Mouse (Mus musculus): Measurements from ENCODE around the gene Bscl2. TPM values are rescaled to one million over a fixed set of nuclear protein-coding genes. Genes with fewer than 3 reads are reported as not detected.
A peak's percentile ranks its signal among the peaks of the same experiment; 100 is the strongest.

The Bscl2 gene
- total RNA-seq, 1 experiment, result 62.6 TPM

GRCm38 (mm10) chr19:8821146-8821545, 16.1 kb upstream of the Bscl2 start:
- no peak for DNase-seq (ENCODE audit: low read depth, low spot score)
- Histone ChIP-seq H3K4me3 (ENCODE audit: insufficient read depth in 1 of 2, low read depth in 1 of 2, low read length in 2 of 2, poor library complexity in 1 of 2, severe bottlenecking in 1 of 2) (peak overlapping the region; percentile 76 to 89), H3K36me3 (ENCODE audit: control insufficient read depth, insufficient read depth, low read length, poor library complexity, severe bottlenecking) (peaks cover 25% of the 10 kb centered on the region), H3K9me3 (ENCODE audit: control insufficient read depth, insufficient read depth, low read depth, low read length) (no peaks in the 10 kb centered on the region), H3K9ac (ENCODE audit: insufficient read depth, low read depth, low read length, poor library complexity, severe bottlenecking) (peak overlapping the region; percentile 94), H3K4me1 (ENCODE audit: control insufficient read depth in 2 of 2, insufficient read depth in 2 of 2, low read length in 2 of 2, poor library complexity in 1 of 2) (peaks cover 5 to 9% of the 10 kb centered on the region in 2 experiments; a peak in 2 of 4 replicates), H3K27ac (ENCODE audit: insufficient read depth, low read depth, low read length, poor library complexity, severe bottlenecking) (no peak overlapping the region)
- in situ Hi-C loops (cut with MboI; ENCODE audit: low sequenced_read_pairs in 2 of 2, unreplicated experiment in 2 of 2), result no loop called here
- TF ChIP-seq CHD2 (IDR thresholded peaks at IDR 0.05; ENCODE audit: low read depth, low read length) (no peak), ZC3H11A (IDR thresholded peaks at IDR 0.05; ENCODE audit: borderline replicate concordance, low read depth, low read length) (no peak)

- 0 out of 2 replicates have a peak overlapping the region, but pooled peaks have one; percentile 7 for H3K9ac ChIP-seq (ENCODE audit: insufficient read depth, low read depth, low read length, poor library complexity, severe bottlenecking)
- TF ChIP-seq MAFK (IDR thresholded peaks at IDR 0.05; ENCODE audit: insufficient read depth, low read depth, low read length), result no peak
- no peak for TF ChIP-seq CHD2 (IDR thresholded peaks at IDR 0.05; ENCODE audit: low read depth, low read length)
- TF ChIP-seq ZC3H11A (IDR thresholded peaks at IDR 0.05; ENCODE audit: borderline replicate concordance, low read depth, low read length), result no peak
- TF ChIP-seq ZNF384 (IDR thresholded peaks at IDR 0.05; ENCODE audit: low read depth, low read length), result no peak
- no peak for TF ChIP-seq HCFC1 (IDR thresholded peaks at IDR 0.05; ENCODE audit: borderline replicate concordance, insufficient read depth, low read length)
- no peak for DNase-seq (ENCODE audit: low read depth, low spot score)
- peak overlapping the region in 1 of 2 experiments; percentile 28; a peak in 1 of 4 replicates for H3K4me3 ChIP-seq (ENCODE audit: insufficient read depth in 1 of 2, low read depth in 1 of 2, low read length in 2 of 2, poor library complexity in 1 of 2, severe bottlenecking in 1 of 2)
- in situ Hi-C loops (cut with MboI; ENCODE audit: low sequenced_read_pairs in 2 of 2, unreplicated experiment in 2 of 2), result no loop called here
- H3K4me1 ChIP-seq (ENCODE audit: control insufficient read depth in 2 of 2, insufficient read depth in 2 of 2, low read length in 2 of 2, poor library complexity in 1 of 2), result peaks cover 5 to 6% of the 10 kb centered on the region in 2 experiments; a peak in 2 of 4 replicates
- no peak overlapping the region for H3K27ac ChIP-seq (ENCODE audit: insufficient read depth, low read depth, low read length, poor library complexity, severe bottlenecking)
- peaks cover 30% of the 10 kb centered on the region for H3K36me3 ChIP-seq (ENCODE audit: control insufficient read depth, insufficient read depth, low read length, poor library complexity, severe bottlenecking)
- H3K9me3 ChIP-seq (ENCODE audit: control insufficient read depth, insufficient read depth, low read depth, low read length), result no peaks in the 10 kb centered on the region
Measured at GRCm38 (mm10) chr19:8822696-8823095, 14.6 kb upstream of the Bscl2 start.

- TF ChIP-seq CHD2 (IDR thresholded peaks at IDR 0.05; ENCODE audit: low read depth, low read length) (no peak), ZNF384 (IDR thresholded peaks at IDR 0.05; ENCODE audit: low read depth, low read length) (no peak), MAFK (IDR thresholded peaks at IDR 0.05; ENCODE audit: insufficient read depth, low read depth, low read length) (no peak), ZC3H11A (IDR thresholded peaks at IDR 0.05; ENCODE audit: borderline replicate concordance, low read depth, low read length) (no peak), HCFC1 (IDR thresholded peaks at IDR 0.05; ENCODE audit: borderline replicate concordance, insufficient read depth, low read length) (no peak)
- in situ Hi-C loops (cut with MboI; ENCODE audit: low sequenced_read_pairs in 2 of 2, unreplicated experiment in 2 of 2), result no loop called here
- Histone ChIP-seq H3K27ac (ENCODE audit: insufficient read depth, low read depth, low read length, poor library complexity, severe bottlenecking) (no peak within 1 kb of the TSS; the same call in 1 of the 2 replicates), H3K4me1 (ENCODE audit: control insufficient read depth in 2 of 2, insufficient read depth in 2 of 2, low read length in 2 of 2, poor library complexity in 1 of 2) (peaks cover 0 to 7% of the 10 kb centered on the region in 2 experiments; a peak in 1 of 4 replicates), H3K36me3 (ENCODE audit: control insufficient read depth, insufficient read depth, low read length, poor library complexity, severe bottlenecking) (peaks cover 53% of the 10 kb centered on the region), H3K9me3 (ENCODE audit: control insufficient read depth, insufficient read depth, low read depth, low read length) (no peaks in the 10 kb centered on the region), H3K4me3 (ENCODE audit: insufficient read depth in 1 of 2, low read depth in 1 of 2, low read length in 2 of 2, poor library complexity in 1 of 2, severe bottlenecking in 1 of 2) (no peak within 1 kb of the TSS), H3K9ac (ENCODE audit: insufficient read depth, low read depth, low read length, poor library complexity, severe bottlenecking) (no peak within 1 kb of the TSS)
- no peak for DNase-seq (ENCODE audit: low read depth, low spot score)
Measured at GRCm38 (mm10) chr19:8829660-8830059, 7.6 kb upstream of the Bscl2 start, which contains the start of gene AC129217.1. TSS of gene AC129217.1 (plus strand) at chr19:8829773.

DNA sequence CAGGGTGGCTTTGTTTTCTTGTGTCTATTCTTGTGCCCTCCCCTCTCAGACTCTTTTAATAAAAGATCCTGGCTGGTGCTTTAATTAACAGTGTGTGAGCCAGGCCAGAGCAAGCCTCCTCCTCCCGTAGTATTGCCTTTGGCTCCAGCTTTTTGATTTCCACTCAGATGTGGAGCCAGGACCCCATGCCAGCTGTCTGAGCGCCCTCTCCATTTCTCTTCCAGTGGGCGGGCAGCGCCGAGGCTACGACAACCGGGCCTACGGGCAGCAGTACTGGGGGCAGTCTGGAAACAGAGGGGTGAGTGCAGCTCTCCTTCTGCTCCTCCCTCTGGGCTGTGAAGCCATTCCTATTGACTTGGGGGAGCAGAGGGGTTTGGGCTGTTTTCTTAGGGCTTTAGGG, 6.6 kb upstream of the Bscl2 start:
- no peak for DNase-seq (ENCODE audit: low read depth, low spot score)
- Histone ChIP-seq H3K36me3 (ENCODE audit: control insufficient read depth, insufficient read depth, low read length, poor library complexity, severe bottlenecking) (peaks cover 45% of the 10 kb centered on the region), H3K9me3 (ENCODE audit: control insufficient read depth, insufficient read depth, low read depth, low read length) (no peaks in the 10 kb centered on the region), H3K4me3 (ENCODE audit: insufficient read depth in 1 of 2, low read depth in 1 of 2, low read length in 2 of 2, poor library complexity in 1 of 2, severe bottlenecking in 1 of 2) (no peak overlapping the region), H3K9ac (ENCODE audit: insufficient read depth, low read depth, low read length, poor library complexity, severe bottlenecking) (no peak overlapping the region; the same call in 1 of the 2 replicates), H3K27ac (ENCODE audit: insufficient read depth, low read depth, low read length, poor library complexity, severe bottlenecking) (no peak overlapping the region), H3K4me1 (ENCODE audit: control insufficient read depth in 2 of 2, insufficient read depth in 2 of 2, low read length in 2 of 2, poor library complexity in 1 of 2) (peaks cover 0 to 2% of the 10 kb centered on the region in 2 experiments; a peak in 1 of 4 replicates)
- in situ Hi-C loops (cut with MboI; ENCODE audit: low sequenced_read_pairs in 2 of 2, unreplicated experiment in 2 of 2), result no loop called here
- no peak for TF ChIP-seq ZNF384 (IDR thresholded peaks at IDR 0.05; ENCODE audit: low read depth, low read length)
- TF ChIP-seq MAFK (IDR thresholded peaks at IDR 0.05; ENCODE audit: insufficient read depth, low read depth, low read length), result no peak
- TF ChIP-seq ZC3H11A (IDR thresholded peaks at IDR 0.05; ENCODE audit: borderline replicate concordance, low read depth, low read length), result no peak
- no peak for TF ChIP-seq CHD2 (IDR thresholded peaks at IDR 0.05; ENCODE audit: low read depth, low read length)
- TF ChIP-seq HCFC1 (IDR thresholded peaks at IDR 0.05; ENCODE audit: borderline replicate concordance, insufficient read depth, low read length), result no peak

DNA sequence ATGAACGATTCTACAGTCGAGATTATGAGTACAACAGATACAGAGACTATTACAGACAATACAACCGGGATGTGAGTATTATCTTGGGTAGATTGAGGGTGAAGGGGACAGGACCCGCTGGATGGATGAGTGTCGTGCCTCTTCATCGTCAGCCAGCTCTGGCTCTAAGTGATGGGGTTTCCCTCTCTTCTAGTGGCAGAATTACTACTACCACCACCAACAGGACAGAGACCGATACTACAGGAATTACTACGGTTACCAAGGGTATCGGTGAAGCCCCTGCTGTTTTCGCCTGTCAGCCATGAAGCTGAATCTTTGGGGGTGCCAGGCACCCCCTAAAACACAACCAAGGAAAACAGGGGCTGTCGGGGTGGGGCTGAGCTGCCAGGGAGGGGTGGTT, 6.0 kb upstream of the Bscl2 start:
- Histone ChIP-seq H3K4me1 (ENCODE audit: control insufficient read depth in 2 of 2, insufficient read depth in 2 of 2, low read length in 2 of 2, poor library complexity in 1 of 2) (peaks cover 0 to 2% of the 10 kb centered on the region in 2 experiments; a peak in 1 of 4 replicates), H3K36me3 (ENCODE audit: control insufficient read depth, insufficient read depth, low read length, poor library complexity, severe bottlenecking) (peaks cover 43% of the 10 kb centered on the region), H3K4me3 (ENCODE audit: insufficient read depth in 1 of 2, low read depth in 1 of 2, low read length in 2 of 2, poor library complexity in 1 of 2, severe bottlenecking in 1 of 2) (no peak overlapping the region), H3K9ac (ENCODE audit: insufficient read depth, low read depth, low read length, poor library complexity, severe bottlenecking) (no peak overlapping the region), H3K27ac (ENCODE audit: insufficient read depth, low read depth, low read length, poor library complexity, severe bottlenecking) (no peak overlapping the region), H3K9me3 (ENCODE audit: control insufficient read depth, insufficient read depth, low read depth, low read length) (no peaks in the 10 kb centered on the region)
- DNase-seq (ENCODE audit: low read depth, low spot score), result no peak
- TF ChIP-seq ZNF384 (IDR thresholded peaks at IDR 0.05; ENCODE audit: low read depth, low read length), result no peak
- in situ Hi-C loops (cut with MboI; ENCODE audit: low sequenced_read_pairs in 2 of 2, unreplicated experiment in 2 of 2), result no loop called here
